Mouse (Mus musculus) right cerebral cortex, postnatal 4 days (tissue): ENCODE results near the gene Zfp444.
"Not testable (repeated sequence)": the region's sequence is repeated elsewhere in the genome, so short reads cannot be mapped to it uniquely, and the experiment has no call there.

Experiments used
- DNase-seq: peaks from one replicate; pipeline ENCODE4 v3.0.0-alpha.2; 2022

The Zfp444 gene

DNA sequence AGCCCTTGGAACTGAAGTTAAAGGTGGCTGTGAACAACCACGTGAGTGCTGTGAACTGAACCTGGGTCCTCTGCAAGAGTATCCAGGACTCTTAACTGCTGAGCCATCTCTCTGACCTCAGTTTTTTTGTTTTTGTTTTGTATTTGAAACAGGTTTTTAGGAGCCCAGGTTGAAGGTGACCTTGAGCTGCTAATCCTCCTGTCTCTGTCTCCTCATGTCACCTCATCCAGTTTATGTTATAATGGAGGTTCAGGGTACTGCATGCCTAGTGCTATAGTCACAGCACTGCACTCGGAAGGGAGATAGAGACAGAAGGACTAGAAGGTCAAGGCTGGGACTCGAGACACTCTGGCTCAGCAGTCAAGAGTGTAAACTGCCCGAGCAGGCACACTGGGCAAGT, 9.9 kb upstream of the Zfp444 start:
- no peak for DNase-seq

DNA sequence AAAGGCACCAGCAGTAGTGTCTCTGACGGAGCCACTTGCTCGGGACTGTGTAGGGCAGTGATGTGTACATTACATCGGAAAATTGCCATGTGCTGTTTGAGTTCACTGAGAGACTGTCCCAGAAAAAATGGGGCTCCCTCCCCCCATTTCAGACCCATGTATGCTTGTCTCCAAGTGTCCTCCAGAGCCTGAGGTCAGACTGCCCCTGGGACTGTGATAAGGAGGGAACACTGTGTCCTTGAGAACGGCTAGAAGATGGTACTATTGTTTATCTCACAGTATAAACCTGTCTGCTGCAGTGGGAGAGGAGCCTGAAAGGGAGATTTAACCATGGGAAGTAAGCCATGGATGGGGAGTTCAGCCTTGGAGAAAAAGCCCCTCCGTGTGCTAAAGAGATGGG, 7.4 kb upstream of the Zfp444 start:
- DNase-seq = no peak

DNA sequence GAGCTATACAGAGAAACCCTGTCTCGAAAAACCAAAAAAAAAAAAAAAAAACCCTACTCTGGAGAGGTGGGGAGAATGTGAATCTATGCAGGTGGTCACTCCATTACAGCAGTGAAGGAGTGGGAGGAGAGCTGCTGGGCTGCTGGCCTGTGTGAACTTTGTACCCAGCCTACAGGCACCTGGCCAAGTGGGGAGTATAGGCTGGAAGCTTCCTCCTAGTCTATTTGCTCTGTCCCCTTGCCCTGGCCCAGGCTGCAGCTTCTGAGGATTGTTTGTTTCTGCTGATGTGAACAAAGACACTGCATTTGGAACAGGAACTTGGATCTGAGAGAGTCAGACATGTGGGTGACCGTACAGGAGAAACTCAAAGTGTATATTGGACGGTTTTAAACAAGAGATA, 2.6 kb upstream of the Zfp444 start:
- no peak for DNase-seq

DNA sequence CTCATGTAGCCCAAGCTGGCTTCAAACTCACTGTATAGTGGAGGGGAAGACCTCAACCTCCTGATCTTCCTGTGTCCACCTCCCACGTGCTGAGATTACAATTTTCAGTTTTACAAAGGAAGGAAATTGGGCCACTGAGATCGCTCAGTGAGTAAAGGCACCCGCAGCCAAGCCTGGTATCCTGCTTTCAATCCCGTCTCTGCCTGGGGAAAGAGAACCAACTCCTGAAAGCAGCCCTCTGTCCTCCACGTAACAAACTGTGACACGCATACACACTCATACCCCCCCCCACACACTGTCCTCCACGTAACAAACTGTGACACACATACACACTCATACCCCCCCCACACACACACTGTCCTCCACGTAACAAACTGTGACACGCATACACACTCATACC, 1.6 kb upstream of the Zfp444 start:
- no peak for DNase-seq

DNA sequence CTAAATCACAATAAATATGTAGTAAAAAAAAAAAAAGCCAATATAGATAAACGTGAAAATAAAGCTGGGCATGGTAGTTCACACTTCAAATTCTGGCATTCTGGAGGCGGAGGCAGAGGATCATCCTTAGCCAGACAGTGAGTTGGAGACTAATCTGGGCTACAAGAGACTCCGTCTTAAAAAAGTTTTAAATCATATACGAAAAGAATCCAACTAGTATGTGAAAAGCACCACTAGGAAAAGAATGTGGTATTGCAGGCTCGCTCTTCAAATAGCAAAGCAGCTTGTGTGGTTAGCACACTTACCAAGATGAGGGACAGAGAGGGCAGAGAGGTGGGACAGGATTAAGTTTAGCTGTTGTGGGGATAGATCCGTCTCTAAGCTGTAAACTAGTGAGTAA, 1.2 kb upstream of the Zfp444 start:
- no peak for DNase-seq

DNA sequence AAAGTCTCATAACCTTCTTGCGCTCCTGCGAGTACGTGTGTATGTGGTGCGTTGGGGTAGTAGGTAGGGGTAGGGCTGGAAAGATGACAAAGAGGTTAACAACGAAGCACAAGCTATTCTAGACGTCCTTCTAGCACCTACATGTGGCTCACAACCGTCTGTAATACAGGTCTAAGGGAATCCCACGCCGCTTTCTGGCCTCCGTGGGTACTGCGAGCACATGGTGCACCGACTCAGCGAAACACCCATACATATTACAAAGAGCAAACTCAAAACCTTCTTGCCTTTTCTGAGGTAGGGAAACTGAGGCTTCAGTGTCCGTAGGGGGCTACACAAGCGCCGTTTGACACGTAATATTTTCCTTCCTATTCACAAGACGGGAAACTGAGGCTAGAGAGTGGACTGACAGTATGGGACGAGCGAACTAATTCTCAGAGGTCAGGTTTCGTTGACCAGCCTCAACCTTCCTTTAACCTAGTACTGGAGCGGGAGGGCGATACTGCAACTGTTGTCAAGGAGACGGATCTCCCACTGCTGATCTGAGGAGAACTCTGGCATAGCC, 501 bp upstream of the Zfp444 start:
- DNase-seq = peak; percentile 70

DNA sequence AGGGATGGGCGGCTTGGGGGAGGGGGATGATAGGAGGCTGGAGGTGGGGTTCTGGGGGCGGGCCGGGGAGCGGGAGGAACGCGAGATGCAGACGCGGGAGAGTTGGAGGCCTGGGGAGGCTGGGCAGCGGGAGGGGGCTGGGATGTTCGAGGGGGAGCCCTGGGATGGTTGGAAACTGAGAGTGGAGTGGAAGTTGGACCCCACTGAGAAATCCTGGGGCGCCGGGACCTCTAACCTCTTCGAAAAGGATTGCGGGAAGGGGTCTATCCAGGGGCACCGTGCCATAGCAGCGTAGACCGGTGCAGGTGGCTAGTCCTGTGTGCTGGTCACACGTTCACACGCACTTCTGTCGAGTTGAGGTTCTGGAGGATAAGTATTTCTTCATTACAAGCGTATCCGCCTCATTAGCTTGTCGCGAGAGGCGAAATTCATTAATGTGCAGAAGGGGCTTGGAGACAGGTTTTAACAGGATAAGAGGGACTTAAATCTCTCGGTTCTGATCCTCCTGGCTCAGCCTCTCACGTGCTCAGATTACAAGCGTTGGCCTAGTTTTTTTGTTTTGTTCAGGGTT, 733 bp downstream of the Zfp444 start:
- no peak for DNase-seq

DNA sequence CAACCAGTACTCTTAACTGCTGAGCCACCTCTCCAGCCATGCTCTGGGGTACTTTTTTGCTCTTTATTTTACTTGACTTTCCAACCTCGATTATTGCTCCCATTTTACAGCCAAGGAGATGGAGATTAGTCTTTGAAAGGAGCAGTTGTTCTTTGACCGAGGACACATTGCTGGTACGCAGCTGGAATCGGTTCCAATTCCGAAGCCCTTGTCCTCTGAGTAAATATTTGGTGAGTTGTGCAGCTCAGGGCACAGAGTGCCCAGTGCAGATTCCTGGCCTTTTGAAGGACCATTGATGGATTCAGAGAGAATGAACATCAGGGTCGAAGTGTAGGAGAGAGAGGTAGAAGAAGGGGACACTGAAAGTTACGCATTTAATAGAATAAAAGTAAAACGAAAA, 1.8 kb downstream of the Zfp444 start:
- DNase-seq = no peak

DNA sequence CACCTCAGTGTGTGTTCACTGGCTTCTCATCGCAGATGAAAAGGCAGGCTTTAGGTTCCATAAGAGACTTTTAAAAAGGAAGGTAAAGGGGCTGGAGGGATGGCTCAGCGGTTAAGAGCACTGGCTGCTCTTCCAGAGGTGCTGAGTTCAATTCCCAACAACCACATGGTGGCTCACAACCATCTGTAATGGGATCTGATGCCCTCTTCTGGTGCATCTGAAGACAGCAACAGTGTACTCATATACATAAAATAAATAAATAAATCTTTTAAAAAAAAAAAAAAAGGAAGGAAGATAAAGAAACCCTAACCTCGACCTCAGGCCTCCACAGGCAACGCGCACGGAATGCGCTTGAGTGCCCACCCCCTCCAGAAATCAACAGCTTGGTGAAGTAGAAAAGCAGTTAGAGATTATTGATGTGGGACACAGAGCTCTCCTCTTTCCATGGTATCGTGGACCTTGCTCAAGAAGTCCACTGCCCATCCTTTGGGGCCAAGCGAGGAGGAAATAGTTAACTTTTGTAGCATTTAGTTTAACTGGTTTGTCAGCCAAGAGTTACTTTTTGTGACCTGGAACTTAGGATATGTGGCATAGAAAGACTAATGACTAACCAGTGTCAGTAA, 2.5 kb downstream of the Zfp444 start:
- not testable (repeated sequence) for DNase-seq

DNA sequence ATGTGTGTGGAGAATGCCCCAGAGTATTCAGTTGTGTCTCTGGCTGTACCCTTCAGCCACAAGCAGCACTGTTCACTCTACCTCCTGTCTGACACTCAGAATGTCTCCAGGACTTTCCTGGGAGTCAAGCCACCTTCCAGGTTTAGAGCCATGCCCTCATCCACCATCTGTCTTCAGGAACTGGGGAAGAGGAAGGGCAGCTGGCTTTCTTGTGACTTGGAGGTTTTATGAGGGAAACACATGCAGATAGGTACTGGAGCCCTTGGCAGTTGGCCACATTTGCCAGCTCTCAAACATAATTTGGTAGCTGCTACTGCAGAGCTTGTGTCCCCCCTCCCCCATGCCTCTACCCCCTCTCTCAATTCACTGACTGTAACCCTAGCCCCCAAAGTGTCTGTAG, 7.0 kb downstream of the Zfp444 start:
- no peak for DNase-seq

DNA sequence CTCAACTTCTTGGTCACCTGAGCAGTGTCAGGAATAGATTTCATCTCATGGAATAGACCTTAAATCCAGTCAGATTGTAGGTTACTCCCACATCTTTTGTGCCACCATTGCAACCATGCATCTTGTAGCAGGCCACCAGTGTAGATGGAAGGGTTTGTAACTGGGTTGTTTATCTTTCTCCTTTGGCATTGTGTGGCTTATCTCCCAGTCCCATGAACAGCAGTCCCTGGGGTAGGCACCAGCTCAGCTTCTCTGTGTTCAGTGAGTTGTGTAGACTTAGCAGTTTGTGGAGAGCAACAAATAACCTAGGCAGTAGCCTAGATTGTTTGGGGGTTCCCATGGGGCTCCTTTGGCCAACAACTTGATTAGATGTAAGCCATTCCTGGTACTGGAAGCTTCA, 10.9 kb downstream of the Zfp444 start:
- no peak for DNase-seq

DNA sequence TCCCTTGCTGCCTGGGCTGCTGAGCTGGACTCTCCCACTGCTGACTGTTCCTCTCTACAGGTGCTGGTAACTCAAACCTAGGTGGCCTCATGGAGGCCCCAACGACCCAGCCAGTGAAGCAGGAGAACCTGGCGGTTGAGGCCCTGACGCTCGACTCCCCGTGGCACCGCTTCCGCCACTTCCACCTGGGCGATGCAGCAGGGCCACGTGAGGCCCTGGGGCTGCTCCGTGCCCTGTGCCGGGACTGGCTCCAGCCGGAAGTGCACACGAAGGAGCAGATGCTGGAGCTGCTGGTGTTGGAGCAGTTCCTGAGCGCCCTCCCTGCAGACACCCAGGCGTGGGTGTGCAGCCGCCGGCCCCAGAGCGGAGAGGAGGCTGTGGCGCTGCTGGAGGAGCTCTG, 11.8 kb downstream of the Zfp444 start:
- no peak for DNase-seq

DNA sequence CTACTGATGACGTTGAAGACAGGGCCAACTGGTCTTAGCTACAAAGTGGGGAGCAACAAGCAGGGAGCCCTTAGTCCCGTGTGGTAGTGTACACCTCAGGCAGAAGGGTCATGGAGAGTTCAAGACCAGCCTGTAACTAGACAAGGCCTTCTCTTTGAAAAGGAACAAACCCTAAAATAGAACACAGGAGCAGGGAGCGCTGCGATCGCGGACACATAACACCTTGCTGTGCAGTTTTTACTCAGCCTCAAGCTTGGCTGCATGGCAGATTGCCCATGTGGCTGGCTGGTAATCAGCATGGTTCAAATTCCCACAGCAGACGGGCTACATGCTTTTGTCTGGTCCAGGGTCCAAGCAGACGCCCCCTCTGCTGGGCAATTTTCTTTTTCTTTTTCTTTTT, 12.5 kb downstream of the Zfp444 start:
- no peak for DNase-seq

DNA sequence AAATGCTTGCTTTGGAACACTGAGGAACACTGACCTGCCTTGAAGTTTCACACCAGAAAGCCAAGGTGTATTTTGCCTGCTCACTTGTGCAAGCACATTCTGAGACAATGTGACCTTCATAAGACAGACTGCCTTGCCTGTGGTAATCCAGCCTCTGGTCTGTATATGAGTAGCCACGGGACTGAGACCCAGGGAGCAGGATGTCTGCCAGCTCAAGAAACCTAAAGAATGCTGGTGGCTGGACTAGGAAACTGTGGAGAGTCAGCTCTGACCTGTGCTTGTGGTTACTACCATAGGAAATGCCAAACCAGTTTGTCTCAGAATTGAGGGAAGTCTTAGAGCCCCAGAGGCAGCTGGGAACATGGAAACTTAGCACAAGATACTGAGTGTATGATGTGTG, 13.4 kb downstream of the Zfp444 start:
- DNase-seq = no peak

DNA sequence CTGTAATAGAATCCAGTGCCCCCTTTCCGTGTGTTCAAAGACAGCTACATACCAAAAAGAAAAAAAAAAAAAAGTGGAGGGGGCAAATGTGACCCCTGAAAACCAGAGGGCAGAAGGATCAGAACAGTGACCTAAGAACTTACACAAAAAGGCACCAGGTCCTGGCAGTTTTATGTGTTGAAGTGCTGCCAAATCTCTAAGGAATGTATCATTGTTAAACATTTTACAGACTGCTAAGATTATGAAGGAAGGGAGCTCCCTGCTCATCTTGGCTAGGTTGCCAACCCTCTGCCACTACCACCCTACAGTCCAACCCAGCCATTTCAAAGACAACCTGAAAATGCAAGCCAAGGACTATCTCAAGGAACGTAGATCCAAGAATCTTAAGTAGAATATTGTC, 14.2 kb downstream of the Zfp444 start:
- DNase-seq = no peak

DNA sequence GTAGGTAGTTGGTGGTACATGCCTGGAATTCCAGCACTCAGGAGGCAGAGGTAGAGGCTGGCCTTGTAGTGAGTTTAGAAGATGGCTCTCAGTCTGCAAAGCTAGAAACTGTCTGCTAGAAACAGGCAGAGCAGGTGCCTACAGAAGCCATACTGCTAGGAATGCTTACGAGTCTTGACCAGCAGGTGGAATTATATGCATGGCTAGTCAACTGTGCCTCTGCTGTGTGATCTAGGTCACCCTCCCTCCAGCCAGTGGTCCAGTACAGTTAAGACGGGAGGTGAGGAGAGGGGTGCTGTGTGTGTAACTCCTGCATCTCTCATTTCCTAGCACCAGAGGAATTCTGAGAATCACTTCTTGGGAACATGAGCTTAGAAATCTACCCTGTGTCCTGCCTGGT, 14.7 kb downstream of the Zfp444 start:
- no peak for DNase-seq

DNA sequence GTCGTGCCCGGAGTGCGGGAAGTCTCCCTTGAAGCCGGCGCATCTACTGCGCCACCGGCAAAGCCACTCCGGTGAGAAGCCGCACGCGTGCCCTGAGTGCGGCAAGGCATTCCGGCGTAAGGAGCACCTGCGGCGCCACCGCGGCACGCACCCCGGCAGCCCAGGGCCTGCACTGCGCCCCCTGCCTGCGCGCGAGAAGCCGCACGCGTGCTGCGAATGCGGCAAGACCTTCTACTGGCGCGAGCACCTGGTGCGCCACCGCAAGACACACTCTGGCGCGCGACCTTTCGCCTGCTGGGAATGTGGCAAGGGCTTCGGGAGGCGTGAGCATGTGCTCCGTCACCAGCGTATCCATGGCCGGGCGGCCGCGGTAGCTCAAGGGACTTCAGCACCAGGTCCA, 17.5 kb downstream of the Zfp444 start:
- no peak for DNase-seq

DNA sequence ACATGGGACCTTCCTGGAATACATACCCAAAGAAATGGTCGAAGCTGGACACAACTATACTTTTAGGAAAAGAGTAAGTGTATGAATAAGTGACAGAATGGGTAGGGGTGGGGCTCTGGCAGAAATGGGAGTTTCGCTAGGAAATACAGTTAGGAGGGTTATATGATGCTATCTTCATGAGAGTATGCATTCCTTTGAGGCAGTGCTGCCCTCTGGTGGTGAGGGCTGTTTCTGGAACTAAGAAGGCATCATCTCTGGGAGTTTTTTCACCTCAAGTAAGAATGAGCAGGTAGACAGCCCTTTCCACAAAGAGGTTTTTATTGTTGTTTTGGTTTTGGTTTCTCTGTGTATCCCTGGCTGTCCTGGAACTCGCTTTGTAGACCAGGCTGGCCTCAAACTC, 19.4 kb downstream of the Zfp444 start:
- peak; percentile 80 for DNase-seq

DNA sequence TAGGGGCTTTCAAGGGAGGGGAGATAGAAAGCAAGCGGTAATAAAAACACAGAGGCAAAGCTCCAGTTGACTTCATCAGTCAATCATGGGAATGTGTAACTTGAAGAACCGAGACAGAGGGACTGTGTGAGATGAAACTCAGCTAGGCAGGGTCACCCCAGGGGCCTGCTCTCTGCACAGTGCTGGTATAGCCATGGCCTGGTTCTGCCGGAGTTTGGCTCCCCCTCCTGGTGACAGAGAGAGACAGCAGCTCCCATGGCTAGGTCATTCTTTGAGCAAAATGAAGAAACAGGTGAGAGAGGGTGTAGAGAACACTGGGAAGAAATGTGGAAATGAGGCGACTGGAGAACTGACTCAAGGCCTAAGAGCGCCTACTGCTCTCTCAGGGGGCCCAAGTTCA, 22.1 kb downstream of the Zfp444 start:
- peak; percentile 65 for DNase-seq

DNA sequence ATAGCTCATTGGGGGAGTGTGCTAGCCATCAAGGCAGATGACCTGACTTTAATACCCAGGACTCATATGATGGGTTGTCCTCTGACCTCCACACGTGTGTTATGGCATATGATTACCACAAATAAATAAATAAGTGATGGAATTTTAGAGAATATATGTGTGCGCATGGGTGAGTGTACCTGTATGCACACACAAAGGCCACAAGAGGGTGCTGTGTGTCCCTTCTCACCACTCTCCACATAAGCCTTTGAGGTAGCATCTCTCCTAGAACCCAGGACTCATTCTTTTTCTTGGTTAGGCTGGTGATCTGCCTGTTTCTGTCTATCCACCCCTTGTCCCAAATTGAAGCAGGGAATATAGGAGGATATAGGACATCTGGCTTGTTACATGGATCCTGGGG, 23.8 kb downstream of the Zfp444 start:
- DNase-seq = no peak

DNA sequence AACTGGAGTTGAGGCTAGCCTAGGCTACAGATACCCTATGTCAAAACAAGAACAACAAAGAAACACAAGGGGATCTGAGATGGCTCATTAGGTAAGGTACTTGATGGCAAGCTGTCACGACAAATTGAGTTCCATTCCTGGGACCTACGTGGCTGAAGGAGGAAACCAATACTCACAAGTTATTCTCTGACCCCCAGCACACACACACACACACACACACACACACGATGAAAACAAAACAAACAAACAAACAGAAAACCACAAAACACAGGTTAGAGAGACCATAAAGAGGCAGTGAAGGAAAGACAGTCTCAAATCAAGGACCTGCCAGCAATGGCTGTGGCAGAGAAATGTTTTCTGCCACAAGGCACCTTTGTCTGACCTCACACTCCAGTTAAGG, 24.8 kb downstream of the Zfp444 start, which contains the start of gene Galp:
Gene Galp, plus strand, starts transcription at position 301 of the 400 bp plus-strand sequence.
- no peak for DNase-seq

DNA sequence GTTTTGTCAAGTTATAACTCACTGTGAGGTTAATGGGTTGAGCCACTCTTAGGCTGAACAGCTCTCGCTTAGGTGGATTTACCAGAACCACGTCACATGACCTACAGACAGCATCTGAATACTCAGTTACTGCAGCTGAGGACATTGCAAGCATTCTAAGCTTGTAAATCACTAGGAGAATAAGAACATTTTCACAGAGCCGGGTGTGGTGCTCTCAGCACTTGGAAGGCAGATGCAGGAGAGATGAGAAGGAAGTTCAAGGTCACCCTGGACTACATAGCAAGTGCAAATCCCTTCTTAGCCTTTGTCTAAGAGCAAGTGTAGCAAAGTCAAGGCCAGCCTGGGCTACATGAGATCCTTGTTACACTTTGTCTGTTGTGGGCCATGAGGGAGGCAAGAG, 32.2 kb downstream of the Zfp444 start:
- DNase-seq = no peak

DNA sequence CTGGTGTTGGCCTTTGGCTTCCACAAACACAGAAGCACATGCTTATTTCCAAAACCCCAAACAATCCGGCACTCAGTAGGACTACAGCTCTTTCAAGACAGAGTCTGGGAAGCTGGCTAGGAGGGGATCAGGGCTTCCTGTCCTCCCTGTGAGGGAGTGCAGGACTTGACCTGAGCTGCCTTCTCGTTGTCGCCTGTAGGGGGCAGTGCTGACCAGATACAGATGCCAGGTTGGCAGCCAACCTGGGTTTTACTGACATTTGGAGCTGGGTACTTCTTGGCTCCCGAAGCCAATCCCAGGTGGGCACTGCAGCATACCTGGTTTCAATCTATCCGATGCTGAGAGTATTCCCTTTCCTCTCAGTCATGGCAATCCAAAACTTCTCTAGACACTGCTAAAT, 41.1 kb downstream of the Zfp444 start:
- DNase-seq = no peak

DNA sequence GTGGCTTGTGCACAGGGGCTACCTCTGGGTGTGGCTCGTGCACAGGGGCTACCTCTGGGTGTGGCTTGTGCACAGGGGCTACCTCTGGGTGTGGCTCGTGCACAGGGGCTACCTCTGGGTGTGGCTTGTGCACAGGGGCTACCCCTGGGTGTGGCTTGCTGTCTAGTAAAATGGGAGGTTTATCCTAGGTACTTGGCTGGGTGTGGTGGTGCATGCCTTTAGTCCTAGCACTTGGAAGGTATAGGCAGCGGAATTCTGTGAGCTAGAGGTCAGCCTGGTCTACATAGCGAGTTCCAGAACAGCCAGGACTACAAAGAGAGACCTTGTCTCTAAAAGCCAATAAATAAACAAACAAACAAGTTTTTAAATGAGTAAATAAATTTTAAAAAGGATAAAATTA, 42.7 kb downstream of the Zfp444 start:
- DNase-seq = not testable (repeated sequence)

DNA sequence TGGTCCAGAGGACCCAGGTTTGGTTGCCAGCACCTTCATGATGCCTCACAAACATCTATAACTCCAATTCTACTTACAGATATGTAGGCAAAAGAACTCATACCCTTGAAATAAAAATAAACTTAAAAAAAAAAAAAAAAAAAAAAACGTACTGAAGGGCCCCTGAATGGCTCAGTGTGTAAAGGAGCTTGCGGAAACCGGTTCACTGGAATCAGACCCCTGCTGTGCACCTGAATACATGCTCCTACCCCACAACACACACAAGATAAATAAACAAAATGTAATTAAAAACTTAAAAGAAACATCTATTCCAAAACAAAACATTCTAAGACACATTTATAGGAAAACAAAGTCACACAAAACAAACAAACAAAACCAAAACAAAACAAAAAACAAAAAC, 48.1 kb downstream of the Zfp444 start:
- DNase-seq = no peak
